ENCODE assay signal across 34 mouse cellular contexts in genomic region chr2:161252761-161253160, GRCm38 (mm10).
"Had no signal": no experiment of that assay in that cellular context is flagged by ENCODE, and none has a peak within 500 bp of the region (broad histone marks: within the 10 kb centered on the region; RNA-seq: fewer than 3 reads in every experiment).

No protein-coding gene starts in this region.

- H3K9ac ChIP-seq: heart, embryonic 12.5 days; heart, embryonic 13.5 days; heart, embryonic 15.5 days; hindbrain, embryonic 12.5 days; hindbrain, embryonic 13.5 days; hindbrain, embryonic 14.5 days; hindbrain, embryonic 15.5 days; intestine, embryonic 15.5 days; kidney, embryonic 15.5 days had no signal

- H3K36me3 ChIP-seq: heart, embryonic 12.5 days; heart, embryonic 13.5 days; heart, embryonic 15.5 days; hindbrain, embryonic 10.5 days; hindbrain, embryonic 12.5 days; hindbrain, embryonic 13.5 days; hindbrain, embryonic 15.5 days; intestine, embryonic 15.5 days; kidney, embryonic 15.5 days had no signal

- H3K4me3 ChIP-seq: heart, embryonic 12.5 days; heart, embryonic 13.5 days; heart, embryonic 15.5 days; hindbrain, embryonic 10.5 days; hindbrain, embryonic 12.5 days; hindbrain, embryonic 13.5 days; hindbrain, embryonic 15.5 days; intestine, embryonic 15.5 days; kidney, embryonic 15.5 days; layer of hippocampus, adult 2 months; left cerebral cortex, adult 2 months had no signal

- DNase-seq: heart, postnatal 10 days; heart, postnatal 14 days; heart, postnatal 36 days; heart, postnatal 4 days; kidney, adult 11 months; kidney, adult 18-20 months; kidney, adult 2 months; kidney, adult 8-10 months; kidney, adult 9 months; kidney, postnatal 10 days; kidney, postnatal 14 days; kidney, postnatal 25 days; kidney, postnatal 36 days; kidney, postnatal 4 days; layer of hippocampus, adult 9-11 months; layer of hippocampus, postnatal 36 days had no signal

- H3K4me1 ChIP-seq: heart, embryonic 12.5 days; heart, embryonic 13.5 days; heart, embryonic 15.5 days; hindbrain, embryonic 12.5 days; hindbrain, embryonic 13.5 days; hindbrain, embryonic 15.5 days; intestine, embryonic 15.5 days; kidney, embryonic 15.5 days had no signal

- H3K9me3 ChIP-seq: heart, embryonic 13.5 days; heart, embryonic 15.5 days; hindbrain, embryonic 10.5 days; hindbrain, embryonic 12.5 days; hindbrain, embryonic 13.5 days; hindbrain, embryonic 15.5 days; intestine, embryonic 15.5 days; kidney, embryonic 15.5 days had no signal

- H3K27ac ChIP-seq: heart, embryonic 13.5 days; heart, embryonic 15.5 days; hindbrain, embryonic 10.5 days; hindbrain, embryonic 12.5 days; hindbrain, embryonic 13.5 days; hindbrain, embryonic 14.5 days; hindbrain, embryonic 15.5 days; hindbrain, postnatal 0 days; intestine, embryonic 15.5 days; kidney, embryonic 15.5 days; kidney, postnatal 0 days; layer of hippocampus, adult 2 months; left cerebral cortex, adult 2 months had no signal

- ATAC-seq: hindbrain, embryonic 16.5 days; hindbrain, postnatal 0 days; inflammation-experienced regulatory T-cells, adult 6 months; intestine, embryonic 15.5 days; intestine, embryonic 16.5 days; intestine, postnatal 0 days had no signal
